Mouse (Mus musculus): ENCODE results near the gene Ctnna2.

DNA sequence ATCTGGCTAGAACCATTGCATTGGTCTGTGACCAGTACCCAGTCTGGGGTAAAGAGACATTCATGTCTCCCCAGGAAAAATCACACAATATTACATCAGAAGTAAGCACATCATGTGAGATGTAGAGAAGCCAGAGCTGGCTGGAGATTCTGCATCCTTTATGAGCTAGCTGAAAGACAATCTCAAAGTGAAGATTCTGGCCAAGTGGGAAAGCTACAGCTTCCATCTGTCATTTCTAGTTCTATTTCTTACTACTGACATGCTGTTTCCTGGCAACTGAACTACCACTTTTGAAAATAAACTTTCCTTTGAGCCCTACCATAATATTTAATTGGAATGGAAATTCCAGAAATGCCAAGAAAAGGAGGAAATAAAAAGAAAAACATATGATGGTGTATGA lies 285.4 kb downstream of the Ctnna2 start:
- TF ChIP-seq CTCF (IDR thresholded peaks at IDR 0.05; ENCODE audit: low read depth) (no peak), EP300 (IDR thresholded peaks at IDR 0.05; ENCODE audit: low read depth) (no peak)
